Mouse (Mus musculus): Measurements from ENCODE around the gene Dnase1.
"Not testable (repeated sequence)": the region's sequence is repeated elsewhere in the genome, so short reads cannot be mapped to it uniquely, and the experiment has no call there.

Gene Dnase1

GRCm38 (mm10) chr16:4036807-4037206 is at the start of gene Dnase1:
Dnase1 (plus strand) TSS chr16:4036942.
- no peak for DNase-seq

DNA sequence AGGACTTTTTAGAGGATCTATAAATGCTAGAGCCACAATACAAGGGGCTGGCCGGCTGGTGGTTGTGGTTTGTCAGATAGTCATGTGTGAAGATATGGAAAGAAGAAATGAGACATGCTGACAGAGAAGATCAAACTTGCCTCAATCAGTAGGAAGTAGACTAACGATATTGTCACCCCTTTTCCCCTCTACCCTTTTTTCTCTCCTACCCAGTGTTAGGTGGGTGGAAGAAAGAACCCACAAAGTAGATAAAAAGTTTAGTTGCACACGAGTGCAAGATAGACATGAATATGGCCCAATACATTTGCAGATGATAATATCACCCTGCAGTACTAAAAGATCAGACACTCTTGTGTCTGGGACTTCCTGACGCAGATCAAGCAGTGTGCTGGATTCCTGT is 48.3 kb upstream of the Dnase1 start:
- no peak for DNase-seq

GRCm38 (mm10) chr16:4003489-4004398 is 33.0 kb upstream of the Dnase1 start, which contains the start of gene Slx4:
Slx4 (minus strand) TSS chr16:4003770.
- peak; percentile 95 to 98 for DNase-seq

DNA sequence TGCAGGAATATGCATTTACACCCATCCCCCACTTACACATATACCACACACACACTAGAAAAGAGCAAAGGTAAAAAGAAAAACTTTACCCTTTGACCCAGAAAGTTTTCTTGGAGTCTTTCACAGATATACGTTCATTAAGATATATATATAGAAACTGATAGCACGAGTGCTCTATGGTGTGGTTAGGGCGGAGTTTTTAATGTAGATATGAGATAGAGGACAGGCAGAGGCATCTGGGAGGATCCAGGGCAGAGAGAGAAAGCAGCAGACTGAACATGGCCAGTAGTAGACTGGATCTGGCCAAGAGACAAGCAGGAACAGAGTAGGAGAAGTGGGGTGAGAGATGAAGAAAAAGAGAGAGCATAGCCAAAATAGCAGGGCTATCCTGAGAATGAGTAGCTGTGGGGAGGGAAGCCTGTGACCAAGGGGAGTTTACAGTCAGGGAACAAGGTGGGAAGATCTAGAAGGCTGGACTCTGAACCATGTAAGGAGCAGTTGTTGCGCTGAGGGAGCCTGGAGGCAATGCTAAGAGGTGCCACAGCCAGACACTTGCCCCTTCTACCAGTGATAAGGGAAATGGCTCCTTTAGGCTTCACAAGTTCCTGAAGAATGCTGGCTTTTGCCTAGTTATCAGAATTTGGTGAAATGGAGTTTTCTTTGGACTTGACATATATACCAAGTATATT is 23.7 kb upstream of the Dnase1 start:
- DNase-seq = no peak

- no peak for DNase-seq
Observed at GRCm38 (mm10) chr16:4014040-4014668, 22.6 kb upstream of the Dnase1 start.

DNA sequence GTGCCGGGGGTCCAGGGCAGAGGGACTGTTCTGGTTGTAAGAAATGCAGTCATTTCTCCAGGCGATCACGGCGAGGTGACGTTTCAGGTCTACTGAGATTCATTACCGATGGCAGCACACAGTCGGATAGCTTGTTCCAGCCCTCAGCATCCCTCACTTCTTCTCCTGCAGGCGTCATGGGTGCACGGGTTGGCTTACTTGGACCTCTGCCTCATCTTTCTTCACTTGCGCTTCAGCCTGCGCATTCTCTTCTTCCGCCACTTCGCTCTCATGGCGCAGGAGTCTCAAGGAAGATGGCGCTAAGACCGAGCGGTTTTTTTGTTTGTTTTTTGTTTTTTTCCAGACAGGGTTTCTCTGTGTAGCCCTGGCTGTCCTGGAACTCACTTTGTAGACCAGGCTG is 20.0 kb upstream of the Dnase1 start:
- not testable (repeated sequence) for DNase-seq

- DNase-seq = not testable (repeated sequence)
Observed at GRCm38 (mm10) chr16:4017466-4017865, 19.3 kb upstream of the Dnase1 start.

- no peak for DNase-seq
Observed at GRCm38 (mm10) chr16:4021241-4021640, 15.5 kb upstream of the Dnase1 start.

- DNase-seq = no peak
Observed at GRCm38 (mm10) chr16:4022719-4023118, 14.0 kb upstream of the Dnase1 start.

- no peak for DNase-seq
Observed at GRCm38 (mm10) chr16:4026672-4027071, 10.1 kb upstream of the Dnase1 start.

- DNase-seq = no peak
Observed at GRCm38 (mm10) chr16:4027211-4027610, 9.5 kb upstream of the Dnase1 start.

- no peak for DNase-seq
Observed at GRCm38 (mm10) chr16:4029371-4029841, 7.3 kb upstream of the Dnase1 start.

DNA sequence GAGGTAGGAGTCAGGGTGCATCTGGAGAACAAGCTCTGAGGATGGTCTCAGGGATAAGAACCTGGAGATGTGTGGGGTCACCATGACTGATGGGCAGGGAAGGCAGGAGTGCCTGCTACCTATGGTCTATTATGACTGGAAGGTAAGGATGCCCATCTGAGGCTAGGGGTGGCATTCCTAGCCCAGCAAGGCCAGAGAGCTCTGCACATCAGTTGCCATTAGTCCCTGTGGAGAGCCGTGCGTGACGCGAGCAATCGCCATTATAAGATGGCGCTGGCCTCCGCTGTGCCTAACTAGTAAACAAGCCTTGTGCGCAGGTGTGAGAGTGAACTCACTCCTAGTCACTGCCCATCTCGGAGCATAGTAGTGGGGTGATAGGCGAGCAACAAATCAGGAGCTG is 6.2 kb upstream of the Dnase1 start:
- DNase-seq = no peak

DNA sequence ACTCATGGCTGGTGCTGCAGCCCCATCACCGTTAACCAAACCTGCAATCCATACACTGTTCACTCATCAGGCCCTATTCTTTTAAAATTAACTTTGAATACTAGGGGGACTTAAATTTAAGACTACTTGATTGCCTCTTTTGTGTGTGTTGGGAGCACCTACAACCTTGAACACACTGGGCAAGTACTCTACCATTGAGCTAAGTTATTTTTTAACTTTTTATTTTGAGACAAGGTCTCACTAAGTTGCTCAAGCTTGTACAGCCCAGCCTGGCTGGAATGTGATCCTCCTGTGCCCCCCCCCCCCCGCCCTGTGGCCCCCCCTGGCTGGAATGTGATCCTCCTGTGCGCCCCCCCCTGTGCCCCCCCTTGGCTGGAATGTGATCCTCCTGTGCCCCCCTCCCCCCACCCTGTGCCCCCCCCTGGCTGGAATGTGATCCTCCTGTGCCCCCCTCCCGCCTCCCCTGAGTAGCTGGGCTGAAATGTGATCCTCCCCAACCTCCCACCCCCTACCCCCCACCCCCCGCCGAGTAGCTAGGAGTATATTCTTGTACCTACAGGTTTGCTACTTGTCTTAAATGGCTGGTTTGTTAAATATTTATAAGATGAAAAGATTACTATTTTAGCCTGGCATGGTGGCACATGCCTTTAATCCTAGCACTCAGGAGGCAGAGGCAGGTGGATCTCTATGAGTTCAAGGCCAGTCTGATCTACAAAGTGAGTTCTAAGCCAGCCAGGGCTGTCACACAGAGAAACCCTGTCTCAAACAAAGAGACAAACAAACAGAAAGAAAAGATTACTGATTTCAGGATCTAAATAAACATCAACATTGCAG is 5.1 kb upstream of the Dnase1 start:
- DNase-seq = no peak

DNA sequence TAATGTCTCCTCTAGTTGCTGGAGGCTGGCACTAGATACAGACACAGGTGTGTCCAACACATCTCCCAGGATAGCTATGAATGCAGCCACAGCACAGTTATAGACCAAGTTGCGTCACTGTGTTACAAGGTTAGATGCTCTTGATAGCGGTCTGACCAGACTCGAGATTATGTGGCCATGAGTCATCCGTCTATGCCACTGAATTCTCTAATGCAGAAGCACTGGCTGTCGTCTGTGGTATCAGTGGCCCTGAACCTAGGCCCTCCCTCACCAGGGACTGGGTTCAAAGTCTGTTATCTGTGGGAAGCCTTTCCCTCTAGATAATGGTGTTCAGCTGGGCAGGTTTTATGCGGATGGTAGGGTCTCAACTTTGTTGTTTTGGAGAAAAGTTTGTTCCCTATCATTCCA is 4.4 kb upstream of the Dnase1 start:
- no peak for DNase-seq

- no peak for DNase-seq
Observed at GRCm38 (mm10) chr16:4033971-4034370, 2.8 kb upstream of the Dnase1 start.

- DNase-seq = no peak
Observed at GRCm38 (mm10) chr16:4034476-4034875, 2.3 kb upstream of the Dnase1 start.

GRCm38 (mm10) chr16:4035575-4035974 is 1.2 kb upstream of the Dnase1 start:
- DNase-seq = no peak

- no peak for DNase-seq
Observed at GRCm38 (mm10) chr16:4037690-4038089, 948 bp downstream of the Dnase1 start.

DNA sequence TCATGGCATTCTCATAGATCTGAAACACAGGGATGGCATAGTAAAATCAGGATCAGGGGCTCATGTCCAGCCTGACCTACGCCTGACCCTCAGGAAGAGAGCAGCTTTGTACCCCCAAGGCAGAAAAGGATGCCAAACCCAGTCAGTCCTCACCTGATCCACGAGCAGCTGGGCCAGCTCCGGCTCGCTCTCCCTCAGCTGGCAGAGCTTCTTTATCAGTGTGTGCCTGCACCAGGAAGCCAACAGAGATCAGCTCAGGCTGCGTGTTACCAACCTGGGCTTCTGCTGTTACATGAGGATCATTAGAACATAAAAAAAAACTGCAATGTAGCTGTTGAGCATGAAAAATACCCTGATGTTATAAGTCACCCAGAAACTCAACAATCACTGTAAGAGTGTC is 3.5 kb downstream of the Dnase1 start:
- no peak for DNase-seq

DNA sequence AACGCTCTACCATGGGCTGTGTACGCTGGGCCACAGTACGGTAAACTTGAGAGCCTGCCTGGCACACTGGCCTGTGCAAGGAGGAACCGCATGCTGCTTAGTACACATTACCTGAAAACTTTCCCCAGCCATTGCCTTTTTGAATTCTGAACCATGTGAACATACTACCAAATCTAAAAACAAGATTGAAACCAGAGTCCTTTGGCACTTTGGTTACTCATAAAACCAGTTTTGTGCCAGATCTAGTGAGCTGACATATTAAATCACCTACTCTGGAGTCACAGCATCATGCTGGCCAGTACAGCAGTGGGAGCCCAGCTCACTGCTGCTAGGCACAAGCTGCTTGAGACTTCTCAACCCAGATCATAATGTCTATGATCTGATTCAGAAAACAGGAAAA is 4.9 kb downstream of the Dnase1 start:
- DNase-seq = no peak

- no peak for DNase-seq
Observed at GRCm38 (mm10) chr16:4044093-4044492, 7.4 kb downstream of the Dnase1 start.

DNA sequence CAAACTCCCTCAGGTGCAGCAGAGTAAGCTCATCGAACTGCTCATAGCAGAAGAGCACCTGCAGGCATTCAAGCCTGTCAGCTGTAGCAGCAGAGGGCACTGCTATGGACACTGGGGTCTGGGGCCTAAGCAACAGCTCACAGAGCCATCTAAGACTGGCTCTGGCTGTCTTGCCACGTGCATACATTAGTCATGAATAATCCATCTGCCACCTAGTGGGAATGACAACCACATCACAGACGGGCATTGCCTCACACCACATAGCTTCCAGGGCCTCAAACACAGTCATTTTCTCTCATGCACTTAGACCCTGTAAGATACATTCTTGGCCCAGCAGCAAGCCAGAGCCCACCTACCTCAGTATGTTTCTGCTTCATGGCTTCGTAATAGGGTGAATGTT is 8.8 kb downstream of the Dnase1 start:
- no peak for DNase-seq

Measured in cerebellum, adult 18-20 months (tissue).